Mouse (Mus musculus): Measurements from ENCODE around the gene Klk1b8.
A peak's percentile ranks its signal among the peaks of the same experiment; 100 is the strongest.

DNA sequence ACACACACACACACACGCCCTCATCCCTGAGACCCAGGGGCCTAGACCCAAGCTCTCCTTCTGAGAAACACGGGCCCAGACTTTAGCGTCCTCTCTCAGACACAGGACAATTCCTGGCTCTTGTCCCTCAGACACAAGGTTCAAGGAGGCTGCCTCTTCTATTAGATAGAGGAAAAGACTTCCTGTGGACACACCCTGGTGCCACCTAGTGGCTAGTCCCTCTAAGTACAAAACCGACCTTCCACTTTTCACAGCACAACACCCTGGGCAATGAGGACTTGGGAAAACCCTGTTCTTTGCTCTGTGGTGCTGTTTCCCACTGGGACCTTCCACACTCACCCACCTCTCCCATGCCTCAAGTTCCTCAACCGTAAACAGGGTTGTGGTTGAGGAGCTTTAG, 24.5 kb upstream of the Klk1b8 start:
- TF ChIP-seq POLR2A (IDR thresholded peaks at IDR 0.05; ENCODE audit: low read depth, low read length) (no peak), MAX (IDR thresholded peaks at IDR 0.05; ENCODE audit: low read length) (no peak), CTCF (conservative IDR thresholded peaks at IDR 0.05 in 1 of 2, IDR thresholded peaks at IDR 0.05 in 1 of 2; ENCODE audit: low read depth in 2 of 2, low read length in 2 of 2) (peak; percentile 41 to 65; a peak in 3 of 4 replicates)

All from CH12.LX (cell line).